11 mouse cellular contexts compared by ENCODE assay signal in genomic region chr1:155529120-155529963, GRCm38 (mm10). TPM values are rescaled to one million over a fixed set of nuclear protein-coding genes. Genes with fewer than 3 reads are reported as not detected.
DNase-seq lines count a peak whose midpoint lies in the region; ATAC-seq and TF ChIP-seq lines count a peak whose summit lies in the region.
"Had no signal": no experiment of that assay in that cellular context is flagged by ENCODE, and none has a peak within 500 bp of the region (broad histone marks: within the 10 kb centered on the region; RNA-seq: fewer than 3 reads in every experiment).

No protein-coding gene starts in this region.

- 57% methylated on average over 18 of the region's 19 CpGs for whole genome bisulfite sequencing in heart, postnatal 0 days
- WGBS in heart, adult 2 months: 73% methylated on average over 19 of the region's 19 CpGs
- 73% methylated on average over 19 of the region's 19 CpGs for WGBS in forebrain, embryonic 11.5 days
- 71% methylated on average over 19 of the region's 19 CpGs for WGBS in midbrain, embryonic 13.5 days

- POLR2A ChIA-PET in Patski (lab: Charles Lee): no interaction called here

- H3K9me3 ChIP-seq in heart, postnatal 0 days (replicated peaks; ENCODE audit: control insufficient read depth, low read length): no peaks in the 10 kb centered on the region
- H3K9me3 ChIP-seq in forebrain, embryonic 11.5 days (ENCODE audit: control insufficient read depth, low read length): no peaks in the 10 kb centered on the region
- H3K9me3 ChIP-seq in midbrain, embryonic 13.5 days: no peaks in the 10 kb centered on the region
- H3K9me3 ChIP-seq: embryonic facial prominence, embryonic 15.5 days had no signal

- CTCF ChIA-PET in Patski (lab: Charles Lee): interaction anchor here (0.6 to 1.5 kb wide), 3 partner anchors 9 to 12 kb away, joined by 3 to 4 read pairs (median 3); no protein-coding TSS in a partner anchor

- no peaks in the 10 kb centered on the region for H3K79me2 ChIP-seq in heart, adult 2 months (replicated peaks; ENCODE audit: control insufficient read depth, insufficient read depth, low read length)

- H3K27ac ChIP-seq in heart, postnatal 0 days (ENCODE audit: low read depth): peak overlapping the region; percentile 88
- H3K27ac ChIP-seq in heart, adult 2 months: no peak overlapping the region
- H3K27ac ChIP-seq in forebrain, embryonic 11.5 days (ENCODE audit: low read depth, low read length): no peak overlapping the region
- H3K27ac ChIP-seq in midbrain, embryonic 13.5 days: no peak overlapping the region
- H3K27ac ChIP-seq: embryonic facial prominence, embryonic 15.5 days had no signal

- in situ Hi-C loops in Patski (cut with MboI; ENCODE audit: low pct_unique_long_range_greater_than_20kb): loop anchor here (10.0 kb wide), 1 partner anchor 305 kb away; no protein-coding TSS in a partner anchor

- no peaks in the 10 kb centered on the region for H3K36me3 ChIP-seq in heart, postnatal 0 days (replicated peaks; ENCODE audit: control insufficient read depth, insufficient read depth, low read length)
- peaks cover 4% of the 10 kb centered on the region; the same call in 1 of the 2 replicates for H3K36me3 ChIP-seq in heart, adult 2 months (ENCODE audit: control insufficient read depth, insufficient read depth, low read length)
- no peaks in the 10 kb centered on the region for H3K36me3 ChIP-seq in forebrain, embryonic 11.5 days (ENCODE audit: control insufficient read depth, insufficient read depth, low read length)
- no peaks in the 10 kb centered on the region for H3K36me3 ChIP-seq in midbrain, embryonic 13.5 days
- H3K36me3 ChIP-seq: embryonic facial prominence, embryonic 15.5 days had no signal

- no peak for TF ChIP-seq POLR2A in heart, adult 2 months (IDR thresholded peaks at IDR 0.05; ENCODE audit: insufficient read depth, low read depth, low read length)

- no peak overlapping the region for H3K4me2 ChIP-seq in heart, postnatal 0 days (ENCODE audit: low read depth, low read length)
- no peak overlapping the region for H3K4me2 ChIP-seq in forebrain, embryonic 11.5 days (ENCODE audit: low read depth, low read length, severe bottlenecking)
- H3K4me2 ChIP-seq in midbrain, embryonic 13.5 days (replicated peaks): no peak overlapping the region
- H3K4me2 ChIP-seq: embryonic facial prominence, embryonic 15.5 days had no signal

- no peak for TF ChIP-seq EP300 in heart, postnatal 0 days (IDR thresholded peaks at IDR 0.05; ENCODE audit: low read depth)
- no peak for TF ChIP-seq EP300 in heart, adult 2 months (IDR thresholded peaks at IDR 0.05; ENCODE audit: insufficient read depth, low read depth, low read length)

- DNase-seq in heart, postnatal 0 days (ENCODE audit: low spot score): peak; percentile 47
- no peak for DNase-seq in heart, adult 2 months
- no peak for DNase-seq in Patski (ENCODE audit: low read depth, low spot score)
- peak; percentile 52 for DNase-seq in forebrain, embryonic 11.5 days (ENCODE audit: low spot score)
- DNase-seq in embryo, embryonic 11 days: no peak
- no peak for DNase-seq in c-Kit-positive CD71-positive TER-119-positive erythroid progenitor cells, embryonic 14.5 days (ENCODE audit: low spot score)
- DNase-seq: gastrocnemius, postnatal 14 days; kidney, postnatal 14 days; liver had no signal

- H3K4me3 ChIP-seq in heart, postnatal 0 days (ENCODE audit: low read depth, low read length): no peak overlapping the region
- no peak overlapping the region for H3K4me3 ChIP-seq in heart, adult 2 months
- H3K4me3 ChIP-seq in forebrain, embryonic 11.5 days (ENCODE audit: low read depth, low read length): no peak overlapping the region
- no peak overlapping the region for H3K4me3 ChIP-seq in midbrain, embryonic 13.5 days (replicated peaks)
- H3K4me3 ChIP-seq: embryonic facial prominence, embryonic 15.5 days had no signal

- peaks cover 34% of the 10 kb centered on the region for H3K4me1 ChIP-seq in heart, postnatal 0 days (ENCODE audit: control insufficient read depth, insufficient read depth)
- H3K4me1 ChIP-seq in heart, adult 2 months (ENCODE audit: control insufficient read depth, insufficient read depth, low read length): peaks cover 1% of the 10 kb centered on the region
- peaks cover 29% of the 10 kb centered on the region for H3K4me1 ChIP-seq in forebrain, embryonic 11.5 days (replicated peaks; ENCODE audit: control insufficient read depth, insufficient read depth, low read length)
- peaks cover 47% of the 10 kb centered on the region for H3K4me1 ChIP-seq in midbrain, embryonic 13.5 days (replicated peaks)

- no peak overlapping the region for H3K9ac ChIP-seq in heart, postnatal 0 days (replicated peaks; ENCODE audit: low read depth, low read length)
- no peak overlapping the region for H3K9ac ChIP-seq in heart, adult 2 months (ENCODE audit: low read depth, low read length)
- no peak overlapping the region for H3K9ac ChIP-seq in forebrain, embryonic 11.5 days (ENCODE audit: low read length)
- H3K9ac ChIP-seq in midbrain, embryonic 13.5 days (replicated peaks): no peak overlapping the region; the same call in 1 of the 2 replicates
- H3K9ac ChIP-seq: embryonic facial prominence, embryonic 15.5 days had no signal

- no peak for ATAC-seq in heart, postnatal 0 days (ENCODE audit: insufficient read depth, low read depth)
- ATAC-seq in Patski: peak; percentile 42
- no peak for ATAC-seq in forebrain, embryonic 11.5 days (replicated peaks; ENCODE audit: low FRiP score)
- peak; percentile 29; the same call in 1 of the 2 replicates for ATAC-seq in midbrain, embryonic 13.5 days

- no peak for TF ChIP-seq CTCF in heart, postnatal 0 days (IDR thresholded peaks at IDR 0.05; ENCODE audit: low read depth)
- no peak for TF ChIP-seq CTCF in heart, adult 2 months (IDR thresholded peaks at IDR 0.05)
- no peak for TF ChIP-seq CTCF in Patski (IDR thresholded peaks at IDR 0.05)

- H3K27me3 ChIP-seq in heart, postnatal 0 days (ENCODE audit: control insufficient read depth, insufficient read depth, low read length): no peaks in the 10 kb centered on the region
- H3K27me3 ChIP-seq in heart, adult 2 months (ENCODE audit: control insufficient read depth, insufficient read depth, low read length): no peaks in the 10 kb centered on the region
- no peaks in the 10 kb centered on the region for H3K27me3 ChIP-seq in Patski
- no peaks in the 10 kb centered on the region for H3K27me3 ChIP-seq in forebrain, embryonic 11.5 days (ENCODE audit: control insufficient read depth, insufficient read depth, low read length)
- 0 out of 2 replicates have a peak, but pooled peaks cover 8% of the 10 kb centered on the region for H3K27me3 ChIP-seq in midbrain, embryonic 13.5 days
- H3K27me3 ChIP-seq: embryonic facial prominence, embryonic 15.5 days had no signal

- intact Hi-C loops in heart, adult 2 months (cut with DNase I): no loop called here

RNA-seq across cellular contexts. Expression of gene Acbd6, which starts 28.6 kb away (rescaled TPM):
- 46.3 and 63.6 TPM in 2 replicates for total RNA-seq in heart, postnatal 0 days (2014; rRNA removed; ENCODE audit: low replicate concordance)
- polyA plus RNA-seq in heart, postnatal 0 days (2015; fragmentation: Nextera tagmentation; extraction: Ambion mirVana): 55.0 and 55.7 TPM in 2 replicates
- 10 to 100 TPM; 57.1 to 63.6 TPM for total RNA-seq in heart, adult 2 months (2021)
- polyA plus RNA-seq in heart, adult 2 months (2012; rRNA removed): 28.3 and 55.7 TPM in 2 replicates
- 105 TPM for polyA plus RNA-seq in Patski (2021)
- polyA plus RNA-seq in forebrain, embryonic 11.5 days (2014; fragmentation: Nextera tagmentation; extraction: Ambion mirVana): 80.5 and 87.8 TPM in 2 replicates
- 63.2 and 73.6 TPM in 2 replicates for polyA plus RNA-seq in midbrain, embryonic 13.5 days (2015; fragmentation: Nextera tagmentation; extraction: Ambion mirVana)

Comparison
In these comparisons a context has a peak if more than half of its experiments do, and no peak if none do; other contexts are left out.
1. DNase-seq: peak in heart, postnatal 0 days (single experiment) and forebrain, embryonic 11.5 days (single experiment); none in heart, adult 2 months (0 of 2), Patski (single experiment), embryo, embryonic 11 days (single experiment) and c-Kit-positive CD71-positive TER-119-positive erythroid progenitor cells, embryonic 14.5 days (single experiment).
2. ATAC-seq: peak in Patski (single experiment) and midbrain, embryonic 13.5 days (single experiment); none in heart, postnatal 0 days (single experiment) and forebrain, embryonic 11.5 days (single experiment).